Mouse (Mus musculus): ENCODE measurements around the gene Acbd4.

Acbd4 gene

DNA sequence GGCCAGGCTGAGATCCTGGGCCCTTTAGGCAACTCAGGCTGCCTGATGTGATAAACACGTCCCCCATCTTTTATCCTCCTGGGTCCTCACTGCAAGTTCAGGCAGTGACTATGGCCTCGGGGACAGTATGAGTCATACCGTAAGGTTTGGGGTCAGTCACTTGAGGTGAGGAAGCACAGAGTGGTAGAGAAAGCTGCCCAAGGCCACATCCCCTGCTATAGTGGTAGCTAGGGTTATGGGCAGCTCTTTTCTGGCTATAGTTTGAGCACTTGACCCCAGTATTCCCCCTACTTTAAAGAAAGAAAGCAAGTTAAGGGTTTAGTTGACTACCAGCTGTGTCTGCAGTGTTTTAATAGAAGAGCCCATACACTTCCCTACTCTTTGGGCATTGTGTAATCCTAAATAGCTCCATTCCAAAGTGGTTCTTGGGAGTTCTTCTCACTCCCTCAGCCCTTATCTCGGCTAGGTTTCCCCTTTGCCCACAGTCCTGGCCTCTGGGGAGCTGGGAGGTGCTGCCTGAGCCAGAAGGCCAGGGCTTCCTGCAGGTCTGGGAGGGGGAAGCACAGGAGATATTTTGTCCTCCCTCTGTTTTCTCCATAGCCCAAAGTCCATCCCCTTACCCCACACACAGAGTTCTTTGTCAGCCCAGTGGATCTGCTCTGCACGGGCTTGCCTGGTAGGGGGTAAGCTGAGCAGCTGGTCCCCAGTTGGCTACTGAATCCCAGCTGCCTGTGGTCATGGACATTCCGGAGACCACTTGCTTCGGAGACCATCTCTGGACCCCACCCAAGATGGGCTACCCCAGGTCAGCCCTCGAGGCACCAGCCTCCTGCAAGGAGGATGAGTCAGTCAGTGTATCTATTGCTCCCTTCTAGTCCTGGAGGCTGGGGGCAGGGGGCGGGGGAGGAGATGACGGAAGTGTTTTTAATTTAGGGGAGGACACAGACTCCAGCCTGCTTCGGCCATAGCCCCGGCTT, 43.1 kb downstream of the Acbd4 start:
- DNase-seq: peak; percentile 21

GRCm38 (mm10) chr11:103146386-103146785, 44.9 kb downstream of the Acbd4 start:
- DNase-seq: no peak

GRCm38 (mm10) chr11:103147766-103148165, 46.3 kb downstream of the Acbd4 start:
- DNase-seq: peak; percentile 87

GRCm38 (mm10) chr11:103149771-103150170, 48.3 kb downstream of the Acbd4 start:
- no peak for DNase-seq

- peak; percentile 95 for DNase-seq
These were observed 57.4 kb downstream of the Acbd4 start for GRCm38 (mm10) chr11:103158621-103159478.

DNA sequence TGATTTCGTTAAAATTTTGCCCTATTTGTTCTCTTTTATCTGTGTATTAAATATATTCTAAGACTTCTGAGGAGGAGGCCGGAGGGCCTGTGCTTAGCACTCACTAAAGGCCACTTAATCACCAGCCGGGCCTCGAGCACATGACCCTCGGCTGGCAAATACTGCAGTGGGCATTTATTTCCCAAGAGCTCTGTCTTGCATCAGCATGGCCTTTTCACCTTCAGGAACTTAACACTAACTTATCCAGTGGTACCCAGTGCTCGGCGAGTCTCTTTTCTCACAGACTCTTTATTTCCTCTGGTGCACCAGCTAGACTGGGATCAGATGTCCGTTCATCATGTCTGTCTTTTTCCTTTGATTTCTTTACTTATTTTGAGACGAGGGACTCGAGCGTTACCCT, 59.3 kb downstream of the Acbd4 start:
- DNase-seq: no peak

DNA sequence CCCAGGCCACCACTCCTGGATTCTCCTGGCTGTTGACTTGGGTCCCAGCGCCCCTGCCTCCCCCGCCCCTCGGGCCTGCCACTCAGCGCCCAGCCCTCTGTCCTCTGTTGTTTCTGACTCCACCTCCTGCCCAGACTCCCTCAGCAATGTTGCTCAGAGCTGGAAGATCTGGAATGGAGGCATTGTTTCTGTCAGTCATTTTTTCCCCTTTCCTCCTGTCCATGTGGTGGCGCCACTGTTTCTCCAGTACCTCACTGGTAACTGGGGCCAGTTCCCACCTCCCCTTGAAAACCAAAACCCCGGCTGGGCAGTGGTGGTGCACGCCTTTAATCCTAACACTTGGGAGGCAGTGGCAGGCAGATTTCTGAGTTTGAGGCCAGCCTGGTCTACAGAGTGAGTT, 60.0 kb downstream of the Acbd4 start:
- DNase-seq: no peak
